Mouse (Mus musculus): ENCODE measurements around the gene Syt17. TPM values are rescaled to one million over a fixed set of nuclear protein-coding genes. Genes with fewer than 3 reads are reported as not detected.

The Syt17 gene
- total and polyA plus RNA-seq, 3 experiments: not detected

DNA sequence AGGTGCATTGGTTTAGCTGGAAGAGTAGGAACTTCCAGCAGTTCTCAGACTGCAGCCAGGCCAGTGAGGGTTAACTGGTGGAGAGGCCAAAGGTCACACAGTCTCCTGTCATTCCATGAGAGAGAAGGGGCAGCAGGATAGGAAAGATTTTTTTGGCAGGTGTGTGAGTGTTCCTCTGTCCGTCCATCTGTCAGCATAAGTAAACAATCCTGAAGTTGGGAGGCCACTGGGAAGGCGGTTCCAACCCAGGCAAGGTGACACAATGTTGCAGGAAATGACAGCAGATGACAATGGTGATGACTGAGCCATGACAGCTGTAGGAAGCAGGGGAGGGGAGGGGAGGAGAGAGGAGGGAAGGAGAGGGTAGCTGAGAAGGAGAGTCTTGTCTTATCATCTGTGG is 4.9 kb upstream of the Syt17 start:
- dilution Hi-C loops (cut with MboI; ENCODE audit: extremely low pct_ligation_motif_present, extremely low pct_unique_long_range_greater_than_20kb, low sequenced_read_pairs): no loop called here
- H3K27me3 ChIP-seq (replicated peaks): peaks cover 22% of the 10 kb centered on the region
- no peak overlapping the region for H3K9ac ChIP-seq (ENCODE audit: insufficient read depth, low read depth)
- H3K79me2 ChIP-seq (replicated peaks; ENCODE audit: control insufficient read depth, extremely low read depth, insufficient read depth, poor library complexity, severe bottlenecking): no peaks in the 10 kb centered on the region
- no peak overlapping the region for H3K4me2 ChIP-seq (ENCODE audit: insufficient read depth, low read depth, poor library complexity, severe bottlenecking)
- TF ChIP-seq USF1 (IDR thresholded peaks at IDR 0.05; ENCODE audit: low read depth, low read length) (no peak), TCF12 (IDR thresholded peaks at IDR 0.05; ENCODE audit: low read depth, low read length) (no peak), MXI1 (IDR thresholded peaks at IDR 0.05; ENCODE audit: low read depth, low read length) (no peak), USF2 (conservative IDR thresholded peaks at IDR 0.05; ENCODE audit: low read depth, low read length) (no peak), RAD21 (IDR thresholded peaks at IDR 0.05; ENCODE audit: low read depth, low read length) (no peak), CHD2 (IDR thresholded peaks at IDR 0.05; ENCODE audit: low read length) (no peak), NRF1 (IDR thresholded peaks at IDR 0.05; ENCODE audit: low read depth, low read length) (no peak), GABPA (IDR thresholded peaks at IDR 0.05; ENCODE audit: insufficient replicate concordance, low read depth, low read length) (no peak), JUND (conservative IDR thresholded peaks at IDR 0.05; ENCODE audit: low read depth, low read length) (no peak), MEF2A (IDR thresholded peaks at IDR 0.05; ENCODE audit: borderline replicate concordance, low read depth, low read length) (no peak), UBTF (IDR thresholded peaks at IDR 0.05; ENCODE audit: low read depth, low read length) (no peak), RCOR1 (conservative IDR thresholded peaks at IDR 0.05; ENCODE audit: low read depth, low read length) (no peak), TBP (conservative IDR thresholded peaks at IDR 0.05; ENCODE audit: low read depth, low read length) (no peak), E2F4 (IDR thresholded peaks at IDR 0.05; ENCODE audit: insufficient replicate concordance, low read depth, low read length) (no peak), HCFC1 (IDR thresholded peaks at IDR 0.05; ENCODE audit: low read depth, low read length) (no peak), ETS1 (conservative IDR thresholded peaks at IDR 0.05; ENCODE audit: low read depth, low read length) (no peak), ELF1 (IDR thresholded peaks at IDR 0.05; ENCODE audit: low read depth, low read length) (no peak), ZNF384 (IDR thresholded peaks at IDR 0.05; ENCODE audit: low read depth, low read length) (no peak)
- no peaks in the 10 kb centered on the region for H3K9me3 ChIP-seq (replicated peaks; ENCODE audit: low read length)
- in situ Hi-C loops (cut with MboI; ENCODE audit: low pct_ligation_motif_present, low pct_unique_long_range_greater_than_20kb, low sequenced_read_pairs): no loop called here
- DNase-seq (ENCODE audit: extremely low read depth): no peak
- no peak overlapping the region for H3K27ac ChIP-seq (ENCODE audit: insufficient read depth, low read depth)
- H3K4me1 ChIP-seq (ENCODE audit: control insufficient read depth in 1 of 2, insufficient read depth in 2 of 2): no peaks in the 10 kb centered on the region
- H3K36me3 ChIP-seq (replicated peaks in 1 of 2; ENCODE audit: control insufficient read depth in 1 of 2, insufficient read depth in 1 of 2, low read length in 1 of 2): no peaks in the 10 kb centered on the region
- H3K4me3 ChIP-seq (replicated peaks in 1 of 3; ENCODE audit: low read depth in 2 of 3, low read length in 2 of 3, poor library complexity in 1 of 3): no peak overlapping the region

DNA sequence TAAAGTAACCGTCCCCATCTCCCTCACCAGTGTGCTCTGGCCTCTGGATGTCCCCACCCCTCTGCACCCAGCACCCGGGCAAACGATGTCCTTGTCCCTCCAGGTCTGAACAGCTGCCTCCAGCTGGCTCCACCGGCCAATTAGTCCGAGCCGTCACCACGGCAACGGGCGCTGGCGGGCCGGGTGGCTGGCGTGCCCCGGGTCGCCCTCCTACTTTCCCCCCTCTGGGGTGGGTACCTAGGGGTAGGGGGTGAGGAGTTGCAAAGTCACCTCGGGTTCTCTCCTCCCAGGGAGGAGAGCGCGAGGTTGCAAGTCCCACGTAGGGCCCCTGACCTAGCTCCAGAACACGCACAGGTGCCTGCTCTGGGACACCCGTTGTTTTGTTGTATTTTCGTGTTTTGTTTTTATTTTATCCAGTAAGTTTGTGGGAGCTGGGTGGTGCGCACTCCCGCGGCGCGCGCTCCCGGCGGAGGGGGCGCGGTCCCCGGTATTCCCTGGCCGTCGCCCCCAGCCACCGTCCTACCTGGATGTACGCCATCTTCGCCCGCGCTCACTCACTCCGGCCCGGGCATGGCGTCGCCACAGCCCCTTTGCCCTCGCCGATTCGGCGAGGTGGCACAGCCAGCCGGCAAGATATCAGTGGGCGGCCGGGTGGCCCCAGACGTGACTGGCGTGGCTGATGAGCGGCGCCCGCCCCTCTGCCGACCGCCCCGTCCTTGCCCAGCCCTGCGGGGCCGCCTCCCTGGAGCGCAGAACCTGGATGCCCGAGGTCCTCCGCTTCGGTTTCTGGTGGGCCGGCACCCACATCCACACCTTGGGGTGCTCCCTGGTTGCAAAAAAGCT is 510 bp downstream of the Syt17 start:
- DNase-seq (ENCODE audit: extremely low read depth): no peak

More for the DNA sequence above, 510 bp downstream of the Syt17 start:
- H3K79me2 ChIP-seq (replicated peaks; ENCODE audit: control insufficient read depth, extremely low read depth, insufficient read depth, poor library complexity, severe bottlenecking): no peaks in the 10 kb centered on the region
- peaks cover 0 to 4% of the 10 kb centered on the region in 2 experiments; a peak in 3 of 4 replicates for H3K4me1 ChIP-seq (ENCODE audit: control insufficient read depth in 1 of 2, insufficient read depth in 2 of 2)
- no peak overlapping the region for H3K9ac ChIP-seq (ENCODE audit: insufficient read depth, low read depth)
- TF ChIP-seq SIN3A (IDR thresholded peaks at IDR 0.05; ENCODE audit: low read length) (no peak), EP300 (IDR thresholded peaks at IDR 0.05; ENCODE audit: low read length) (no peak), RCOR1 (conservative IDR thresholded peaks at IDR 0.05; ENCODE audit: low read depth, low read length) (no peak), ELF1 (IDR thresholded peaks at IDR 0.05; ENCODE audit: low read depth, low read length) (no peak), MAZ (IDR thresholded peaks at IDR 0.05; ENCODE audit: low read depth, low read length) (no peak), CHD2 (IDR thresholded peaks at IDR 0.05; ENCODE audit: low read length) (no peak)
- no peak overlapping the region for H3K4me3 ChIP-seq (replicated peaks in 1 of 3; ENCODE audit: low read depth in 2 of 3, low read length in 2 of 3, poor library complexity in 1 of 3)
- no peak overlapping the region for H3K4me2 ChIP-seq (ENCODE audit: insufficient read depth, low read depth, poor library complexity, severe bottlenecking)
- dilution Hi-C loops (cut with MboI; ENCODE audit: extremely low pct_ligation_motif_present, extremely low pct_unique_long_range_greater_than_20kb, low sequenced_read_pairs) (no loop called here), in situ Hi-C loops (cut with MboI; ENCODE audit: low pct_ligation_motif_present, low pct_unique_long_range_greater_than_20kb, low sequenced_read_pairs) (no loop called here)
- H3K27me3 ChIP-seq (replicated peaks): peaks cover 2% of the 10 kb centered on the region
- H3K27ac ChIP-seq (ENCODE audit: insufficient read depth, low read depth): no peak overlapping the region
- H3K9me3 ChIP-seq (replicated peaks; ENCODE audit: low read length): no peaks in the 10 kb centered on the region
- H3K36me3 ChIP-seq (replicated peaks in 1 of 2; ENCODE audit: control insufficient read depth in 1 of 2, insufficient read depth in 1 of 2, low read length in 1 of 2): no peaks in the 10 kb centered on the region
